Comparison of ENCODE assay signal across 29 mouse cellular contexts in genomic region chr11:6525241-6525640, GRCm38 (mm10). TPM values are rescaled to one million over a fixed set of nuclear protein-coding genes. Genes with fewer than 3 reads are reported as not detected.
DNase-seq lines count a peak whose midpoint lies in the region; ATAC-seq and TF ChIP-seq lines count a peak whose summit lies in the region.
"Had no signal": no experiment of that assay in that cellular context is flagged by ENCODE, and none has a peak within 500 bp of the region (broad histone marks: within the 10 kb centered on the region; RNA-seq: fewer than 3 reads in every experiment).

No protein-coding gene starts in this region.

- WGBS in liver, embryonic 11.5 days = 88% methylated on average over 1 of the region's 1 CpGs
- WGBS in midbrain, embryonic 12.5 days = 59% methylated on average over 1 of the region's 1 CpGs
- 39% methylated on average over 1 of the region's 1 CpGs for WGBS in midbrain, postnatal 0 days

- TF ChIP-seq POLR2A in bone marrow macrophage, adult 2 months (IDR thresholded peaks at IDR 0.05; ENCODE audit: borderline replicate concordance, low read depth, low read length) = no peak

- TF ChIP-seq CTCF in midbrain, postnatal 0 days (IDR thresholded peaks at IDR 0.05) = no peak
- no peak for TF ChIP-seq CTCF in bone marrow macrophage, adult 2 months (IDR thresholded peaks at IDR 0.05; ENCODE audit: low read depth, low read length)

- H3K27ac ChIP-seq in liver, embryonic 11.5 days (ENCODE audit: low read depth, low read length) = 0 out of 2 replicates have a peak overlapping the region, but pooled peaks have one; percentile 8
- H3K27ac ChIP-seq in midbrain, embryonic 12.5 days (replicated peaks) = 0 out of 2 replicates have a peak overlapping the region, but pooled peaks have one; percentile 17
- no peak overlapping the region for H3K27ac ChIP-seq in midbrain, postnatal 0 days (ENCODE audit: low read depth, low read length)
- H3K27ac ChIP-seq in bone marrow macrophage, adult 2 months (ENCODE audit: insufficient read depth, low read depth, low read length) = peak overlapping the region; percentile 31
- H3K27ac ChIP-seq: embryonic facial prominence, embryonic 10.5 days; embryonic facial prominence, embryonic 15.5 days; hindbrain, embryonic 10.5 days; hindbrain, postnatal 0 days; liver, embryonic 14.5 days; neural tube, embryonic 13.5 days had no signal

- H3K4me2 ChIP-seq in liver, embryonic 11.5 days = no peak overlapping the region
- H3K4me2 ChIP-seq in midbrain, embryonic 12.5 days (replicated peaks) = no peak overlapping the region
- no peak overlapping the region for H3K4me2 ChIP-seq in midbrain, postnatal 0 days (ENCODE audit: low read depth, low read length, poor library complexity, severe bottlenecking)
- H3K4me2 ChIP-seq: embryonic facial prominence, embryonic 15.5 days; forebrain, embryonic 12.5 days; limb, embryonic 12.5 days; lung, embryonic 14.5 days; neural tube, embryonic 13.5 days had no signal

- H3K9me3 ChIP-seq in liver, embryonic 11.5 days (ENCODE audit: control insufficient read depth, low read length) = no peaks in the 10 kb centered on the region
- no peaks in the 10 kb centered on the region for H3K9me3 ChIP-seq in midbrain, embryonic 12.5 days
- no peaks in the 10 kb centered on the region for H3K9me3 ChIP-seq in midbrain, postnatal 0 days (ENCODE audit: low read length)
- H3K9me3 ChIP-seq: embryonic facial prominence, embryonic 10.5 days; embryonic facial prominence, embryonic 15.5 days; forebrain, embryonic 12.5 days; hindbrain, embryonic 10.5 days; limb, embryonic 12.5 days; neural tube, embryonic 13.5 days had no signal

- H3K9ac ChIP-seq in liver, embryonic 11.5 days (ENCODE audit: low read depth, low read length) = no peak overlapping the region
- no peak overlapping the region for H3K9ac ChIP-seq in midbrain, embryonic 12.5 days (replicated peaks)
- no peak overlapping the region for H3K9ac ChIP-seq in midbrain, postnatal 0 days (replicated peaks; ENCODE audit: low read length, poor library complexity, severe bottlenecking)
- H3K9ac ChIP-seq: embryonic facial prominence, embryonic 15.5 days; forebrain, embryonic 12.5 days; forebrain, postnatal 0 days; limb, embryonic 12.5 days; liver, embryonic 14.5 days; lung, embryonic 14.5 days; neural tube, embryonic 13.5 days had no signal

- peaks cover 25% of the 10 kb centered on the region for H3K36me3 ChIP-seq in liver, embryonic 11.5 days (ENCODE audit: control insufficient read depth, insufficient read depth, low read length)
- peaks cover 31% of the 10 kb centered on the region for H3K36me3 ChIP-seq in midbrain, embryonic 12.5 days
- peaks cover 19% of the 10 kb centered on the region for H3K36me3 ChIP-seq in midbrain, postnatal 0 days (ENCODE audit: insufficient read depth, low read length)

- H3K27me3 ChIP-seq in liver, embryonic 11.5 days (replicated peaks; ENCODE audit: control insufficient read depth, insufficient read depth, low read length) = no peaks in the 10 kb centered on the region
- H3K27me3 ChIP-seq in midbrain, embryonic 12.5 days = no peaks in the 10 kb centered on the region
- no peaks in the 10 kb centered on the region for H3K27me3 ChIP-seq in midbrain, postnatal 0 days (ENCODE audit: insufficient read depth, low read length)
- H3K27me3 ChIP-seq: embryonic facial prominence, embryonic 15.5 days; forebrain, embryonic 12.5 days; limb, embryonic 12.5 days; neural tube, embryonic 13.5 days had no signal

- H3K4me3 ChIP-seq in liver, embryonic 11.5 days (ENCODE audit: low read depth, low read length) = no peak overlapping the region
- H3K4me3 ChIP-seq in midbrain, embryonic 12.5 days = no peak overlapping the region
- H3K4me3 ChIP-seq in midbrain, postnatal 0 days (ENCODE audit: low read depth, low read length) = no peak overlapping the region
- no peak overlapping the region for H3K4me3 ChIP-seq in bone marrow macrophage, adult 2 months (ENCODE audit: insufficient read depth, low read length)
- H3K4me3 ChIP-seq: embryonic facial prominence, embryonic 10.5 days; embryonic facial prominence, embryonic 15.5 days; forebrain, embryonic 12.5 days; hindbrain, embryonic 10.5 days; limb, embryonic 12.5 days; neural tube, embryonic 13.5 days had no signal

- intact Hi-C loops in left cerebral cortex, postnatal 4 days (cut with DNase I) = no loop called here

- H3K4me1 ChIP-seq in liver, embryonic 11.5 days (replicated peaks; ENCODE audit: control insufficient read depth, insufficient read depth, low read length) = peaks cover 5% of the 10 kb centered on the region
- H3K4me1 ChIP-seq in midbrain, embryonic 12.5 days = peaks cover 22% of the 10 kb centered on the region
- H3K4me1 ChIP-seq in midbrain, postnatal 0 days (ENCODE audit: insufficient read depth, low read length) = no peaks in the 10 kb centered on the region
- H3K4me1 ChIP-seq in bone marrow macrophage, adult 2 months (ENCODE audit: control insufficient read depth, insufficient read depth, low read length) = peaks cover 32% of the 10 kb centered on the region

- DNase-seq in liver, embryonic 11.5 days (ENCODE audit: low spot score) = no peak
- no peak for DNase-seq in liver
- no peak for DNase-seq in midbrain, postnatal 0 days (ENCODE audit: low spot score)
- DNase-seq in right cerebral cortex, postnatal 36 days (ENCODE audit: low spot score in 2 of 2) = no peak
- no peak for DNase-seq in yolk sac, embryonic 10.5 days (ENCODE audit: low spot score)
- DNase-seq in left cerebral cortex, postnatal 4 days = no peak
- DNase-seq: adrenal gland, postnatal 25 days; cerebellum, adult 2 months; cerebellum, postnatal 14 days; forebrain, postnatal 0 days; gastrocnemius, postnatal 10 days; heart, postnatal 14 days; kidney, adult 8-10 months; kidney, postnatal 10 days; layer of hippocampus, adult 9-11 months; lung, embryonic 14.5 days; lung, postnatal 14 days; thymus, adult 2 months had no signal

- no peak for ATAC-seq in liver, embryonic 11.5 days (replicated peaks; ENCODE audit: low FRiP score)
- no peak for ATAC-seq in midbrain, embryonic 12.5 days (ENCODE audit: low FRiP score, low read depth)
- no peak for ATAC-seq in midbrain, postnatal 0 days (ENCODE audit: low FRiP score)
- ATAC-seq: forebrain, postnatal 0 days; hindbrain, postnatal 0 days; intestine, embryonic 16.5 days had no signal

RNA-seq across cellular contexts. Expression of gene Myo1g, which starts 4.5 kb away (rescaled TPM):
- polyA plus RNA-seq in liver, embryonic 11.5 days (2014; fragmentation: Nextera tagmentation; extraction: Ambion mirVana) = 5.6 and 6.0 TPM in 2 replicates
- polyA plus RNA-seq in midbrain, embryonic 12.5 days (2016; fragmentation: Nextera tagmentation; extraction: Ambion mirVana) = 0.31 and 0.47 TPM in 2 replicates
- 0.99 and 1.5 TPM in 2 replicates for total RNA-seq in midbrain, postnatal 0 days (2014; rRNA removed)
- polyA plus RNA-seq in midbrain, postnatal 0 days (2015; fragmentation: Nextera tagmentation; extraction: Ambion mirVana) = 0.38 and 0.62 TPM in 2 replicates
- 96.5 and 106 TPM in 2 replicates for polyA plus RNA-seq in bone marrow macrophage, adult 2 months (2012; ENCODE audit: insufficient read depth, insufficient read length, missing spikeins)
- total RNA-seq in left cerebral cortex, postnatal 4 days (2021) = under 1 TPM; 0.46 to 0.74 TPM

RNA-seq across cellular contexts. Expression of gene Ccm2, which starts 21.4 kb away (rescaled TPM):
- polyA plus RNA-seq in liver, embryonic 11.5 days (2014; fragmentation: Nextera tagmentation; extraction: Ambion mirVana) = 74.5 and 82.1 TPM in 2 replicates
- 87.5 and 88.6 TPM in 2 replicates for polyA plus RNA-seq in midbrain, embryonic 12.5 days (2016; fragmentation: Nextera tagmentation; extraction: Ambion mirVana)
- 45.6 and 71.3 TPM in 2 replicates for total RNA-seq in midbrain, postnatal 0 days (2014; rRNA removed)
- polyA plus RNA-seq in midbrain, postnatal 0 days (2015; fragmentation: Nextera tagmentation; extraction: Ambion mirVana) = 64.3 and 67.1 TPM in 2 replicates
- polyA plus RNA-seq in bone marrow macrophage, adult 2 months (2012; ENCODE audit: insufficient read depth, insufficient read length, missing spikeins) = 70.8 and 88.9 TPM in 2 replicates
- total RNA-seq in left cerebral cortex, postnatal 4 days (2021) = 10 to 100 TPM; 55.6 to 58.9 TPM

RNA-seq across cellular contexts. Expression of gene Purb, which starts 49.5 kb away (rescaled TPM):
- 13.2 and 13.7 TPM in 2 replicates for polyA plus RNA-seq in liver, embryonic 11.5 days (2014; fragmentation: Nextera tagmentation; extraction: Ambion mirVana)
- polyA plus RNA-seq in midbrain, embryonic 12.5 days (2016; fragmentation: Nextera tagmentation; extraction: Ambion mirVana) = 16.8 and 17.0 TPM in 2 replicates
- total RNA-seq in midbrain, postnatal 0 days (2014; rRNA removed) = 38.0 and 45.1 TPM in 2 replicates
- 12.2 and 14.2 TPM in 2 replicates for polyA plus RNA-seq in midbrain, postnatal 0 days (2015; fragmentation: Nextera tagmentation; extraction: Ambion mirVana)
- polyA plus RNA-seq in bone marrow macrophage, adult 2 months (2012; ENCODE audit: insufficient read depth, insufficient read length, missing spikeins) = 37.3 and 37.7 TPM in 2 replicates
- total RNA-seq in left cerebral cortex, postnatal 4 days (2021) = 10 to 100 TPM; 88.1 to 89.5 TPM

Comparison
In these comparisons a context has a peak if more than half of its experiments do, and no peak if none do; other contexts are left out.
1. RNA of gene Myo1g, which starts 4.5 kb away (polyA plus RNA-seq): 96.5 to 106 TPM in bone marrow macrophage, adult 2 months; 5.6 to 6.0 TPM in liver, embryonic 11.5 days, 0.38 to 0.62 TPM in midbrain, postnatal 0 days and 0.31 to 0.47 TPM in midbrain, embryonic 12.5 days; every median in the first group is over 10 times any median in the second.